Mouse (Mus musculus) forebrain, embryonic 13.5 days (tissue): Measurements from ENCODE around the gene 4632433K11Rik. TPM values are rescaled to one million over a fixed set of nuclear protein-coding genes. Genes with fewer than 3 reads are reported as not detected.

Experiments used
- ATAC-seq: fragments of 200-750 bp; cut with Nextera tagmentation; 2 replicates; pipeline ENCODE4 v1.8.0; 2017
- H3K27ac ChIP-seq: fragments of 300-500 bp; sonication (generic); 2 replicates; pipeline ENCODE4 v1.5.1; 2015; ENCODE audit warnings: inconsistent platforms, mild to moderate bottlenecking, moderate library complexity
- H3K27me3 ChIP-seq: fragments of 300-500 bp; sonication (generic); 2 replicates; pipeline ENCODE4 v1.6.1; 2015; ENCODE audit warnings: mild to moderate bottlenecking, inconsistent platforms
- H3K36me3 ChIP-seq: fragments of 300-500 bp; sonication (generic); 2 replicates; pipeline ENCODE4 v1.6.1; 2015; ENCODE audit warnings: mild to moderate bottlenecking, inconsistent platforms; ENCODE audit not compliant: poor library complexity, severe bottlenecking
- H3K4me1 ChIP-seq: fragments of 300-500 bp; sonication (generic); 2 replicates; pipeline ENCODE4 v1.6.1; 2015; ENCODE audit warnings: inconsistent platforms
- H3K4me2 ChIP-seq: fragments of 300-500 bp; sonication (generic); 2 replicates; pipeline ENCODE4 v1.6.1; 2015; ENCODE audit warnings: inconsistent platforms, mild to moderate bottlenecking, moderate library complexity
- H3K4me3 ChIP-seq: fragments of 300-500 bp; sonication (generic); 2 replicates; pipeline ENCODE4 v1.5.1; 2015; ENCODE audit warnings: mild to moderate bottlenecking, inconsistent platforms
- H3K9ac ChIP-seq: fragments of 300-500 bp; sonication (generic); 2 replicates; pipeline ENCODE4 v1.6.1; 2015; ENCODE audit warnings: mild to moderate bottlenecking, inconsistent platforms
- H3K9me3 ChIP-seq: fragments of 300-500 bp; sonication (generic); replicated peaks from 2 replicates; pipeline ENCODE4 v1.6.1; 2016; ENCODE audit warnings: inconsistent platforms
- WGBS: fragments of 180-500 bp; shearing (Covaris S2); methylation state at CpG from one replicate; pipeline ENCODE4 v1.1.7; 2015; 5-methylcytosine and 5-hydroxymethylcytosine counted together
- polyA plus RNA-seq: library from polyadenylated mRNA; unstranded; fragments of >200 nt; fragmentation: Nextera tagmentation; extraction: Ambion mirVana; gene quantifications from 2 replicates; pipeline ENCODE4 v1.2.1, GENCODE M21; 2015

The 4632433K11Rik gene
- polyA plus RNA-seq, 1 experiment from 2014 or later, result not detected

DNA sequence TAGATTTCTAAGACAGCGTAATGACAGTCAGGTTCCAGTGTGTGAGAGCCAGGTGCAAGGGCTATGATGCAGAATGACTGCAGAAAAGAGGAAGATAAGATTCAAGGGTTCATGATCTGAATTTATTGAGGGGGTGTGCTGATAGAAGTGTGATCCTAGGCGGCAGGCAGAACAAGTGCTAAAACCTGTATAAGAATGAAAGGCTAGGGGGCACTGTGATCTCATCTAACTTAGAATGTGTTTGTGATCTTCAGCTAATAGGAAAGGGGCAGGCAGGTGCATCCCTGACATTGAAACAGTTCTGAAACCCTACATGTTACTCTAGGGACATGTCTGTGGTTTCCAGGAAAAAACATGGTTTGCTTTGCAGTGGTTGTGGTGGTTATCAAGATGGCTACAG is 12.2 kb downstream of the 4632433K11Rik start:
- H3K9me3 ChIP-seq, result no peaks in the 10 kb centered on the region
- WGBS, result 74% methylated on average over 2 of the region's 2 CpGs
- peaks cover 3% of the 10 kb centered on the region; the same call in 1 of the 2 replicates for H3K36me3 ChIP-seq
- H3K27me3 ChIP-seq, result no peaks in the 10 kb centered on the region
- no peak overlapping the region for H3K27ac ChIP-seq
- no peak overlapping the region for H3K9ac ChIP-seq
- no peak overlapping the region for H3K4me2 ChIP-seq
- ATAC-seq, result no peak
- peaks cover 8% of the 10 kb centered on the region for H3K4me1 ChIP-seq
- H3K4me3 ChIP-seq, result no peak overlapping the region

DNA sequence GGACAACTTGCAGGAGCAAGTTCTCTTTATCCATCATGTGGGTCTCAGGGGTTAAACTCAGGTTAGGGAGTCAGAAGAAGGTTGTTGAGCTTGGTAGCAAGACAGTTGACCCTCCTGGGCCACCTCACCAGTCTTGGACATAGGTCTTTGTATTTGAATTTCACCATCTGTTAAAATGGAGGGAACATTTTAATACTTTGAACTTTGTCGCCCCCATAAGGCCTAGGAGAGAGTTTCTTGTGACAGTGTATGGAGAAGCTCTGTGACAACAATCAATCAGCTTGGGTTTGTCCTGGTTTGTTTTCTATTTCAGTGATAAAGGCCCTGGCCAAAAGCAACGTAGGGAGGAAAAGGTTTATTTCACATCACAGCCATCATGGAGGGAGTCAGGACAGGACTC is 13.4 kb downstream of the 4632433K11Rik start:
- no peak overlapping the region for H3K9ac ChIP-seq
- H3K27me3 ChIP-seq, result peaks cover 4% of the 10 kb centered on the region; the same call in 1 of the 2 replicates
- H3K4me3 ChIP-seq, result no peak overlapping the region
- H3K36me3 ChIP-seq, result no peaks in the 10 kb centered on the region
- H3K4me2 ChIP-seq, result no peak overlapping the region
- WGBS, result 40% methylated on average over 2 of the region's 2 CpGs
- H3K27ac ChIP-seq, result no peak overlapping the region
- no peak for ATAC-seq
- no peaks in the 10 kb centered on the region for H3K9me3 ChIP-seq
- H3K4me1 ChIP-seq, result peaks cover 14% of the 10 kb centered on the region

DNA sequence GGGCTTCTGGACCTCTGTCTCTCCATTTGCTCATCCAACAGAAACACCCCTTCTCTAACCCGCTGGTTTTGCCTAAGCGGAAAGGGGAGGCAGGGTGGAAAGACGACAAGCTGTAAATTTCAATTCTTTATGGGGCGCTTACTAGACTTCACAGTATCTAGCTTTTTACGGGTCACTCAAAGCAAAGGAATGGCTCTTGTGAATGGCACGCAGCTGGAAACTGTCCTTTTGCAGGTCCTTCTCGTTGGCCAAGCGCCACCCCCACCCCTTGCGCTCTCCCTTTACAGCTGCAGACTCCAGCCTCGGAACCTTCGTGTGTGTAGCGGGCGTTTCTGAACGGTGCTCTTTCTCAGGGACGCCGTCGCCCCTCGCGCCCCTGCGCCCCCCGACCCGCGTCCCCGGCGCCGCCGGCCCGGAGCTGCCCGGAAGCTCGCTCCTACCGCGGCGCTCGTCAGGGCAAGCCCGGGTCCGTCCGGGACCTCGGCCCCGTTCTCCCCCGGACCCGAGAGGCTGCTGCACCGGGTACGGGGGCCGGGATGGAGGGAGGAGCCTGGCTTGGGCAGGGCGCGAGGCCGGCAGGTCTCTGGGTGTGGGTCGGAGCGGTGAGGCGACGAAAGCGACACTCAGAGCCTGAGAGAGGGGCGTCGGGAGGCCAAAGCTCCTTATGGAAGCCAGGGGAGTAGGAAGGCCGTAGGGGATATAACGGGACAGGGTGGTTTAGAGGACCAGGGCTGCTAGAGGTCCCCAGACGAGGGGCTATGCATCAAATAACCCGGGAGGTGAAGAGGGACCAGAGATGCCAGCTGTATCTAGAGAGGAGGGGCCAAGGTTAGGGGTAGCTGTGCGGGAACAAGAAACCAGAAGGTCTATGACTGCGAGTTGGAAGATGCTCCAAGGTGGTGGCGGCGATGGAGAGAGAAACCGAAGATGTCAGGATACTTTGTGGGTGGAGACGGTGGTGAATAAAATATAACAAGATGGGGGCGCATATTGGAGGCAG is 17.6 kb downstream of the 4632433K11Rik start, which contains the start of gene Zfp580:
Gene Zfp580, plus strand, starts transcription at position 346 of the 1,000 bp plus-strand sequence.
- peak within 1 kb of the TSS; percentile 82 for H3K4me3 ChIP-seq
- peak; percentile 84 for ATAC-seq
- H3K9me3 ChIP-seq, result no peaks in the 10 kb centered on the region
- WGBS, result under 1% methylated on average over 64 of the region's 65 CpGs
- no peaks in the 10 kb centered on the region for H3K36me3 ChIP-seq
- H3K4me2 ChIP-seq, result peak within 1 kb of the TSS; percentile 90
- peaks cover 40% of the 10 kb centered on the region for H3K4me1 ChIP-seq
- H3K27ac ChIP-seq, result peak within 1 kb of the TSS; percentile 77
- peaks cover 46% of the 10 kb centered on the region for H3K27me3 ChIP-seq
- peak within 1 kb of the TSS; percentile 85 for H3K9ac ChIP-seq

DNA sequence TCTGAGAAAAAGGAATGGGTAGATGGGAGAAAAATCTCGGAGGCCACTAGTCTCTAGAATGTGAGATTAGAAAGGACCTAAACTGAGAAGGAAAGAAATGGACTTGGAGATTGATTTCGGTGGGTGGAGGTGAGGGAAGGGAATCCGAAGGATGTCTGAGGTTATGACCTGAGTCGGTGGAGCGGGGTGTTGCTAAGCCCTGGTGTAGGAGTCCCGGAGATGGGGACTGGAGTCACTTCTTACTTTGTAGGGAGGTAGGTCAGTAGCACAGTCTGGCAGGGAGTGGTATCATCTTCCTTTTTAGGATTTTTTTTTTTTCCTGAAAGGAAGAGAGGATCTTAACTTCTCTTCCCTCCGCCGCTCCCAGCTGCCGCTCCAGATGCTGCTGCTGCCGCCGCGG is 18.5 kb downstream of the 4632433K11Rik start:
- Histone ChIP-seq H3K4me2 (peak overlapping the region; percentile 90), H3K9ac (peak overlapping the region; percentile 85), H3K4me3 (peak overlapping the region; percentile 82), H3K27me3 (peaks cover 56% of the 10 kb centered on the region), H3K9me3 (no peaks in the 10 kb centered on the region), H3K4me1 (peaks cover 49% of the 10 kb centered on the region), H3K27ac (peak overlapping the region; percentile 77; the same call in 1 of the 2 replicates), H3K36me3 (no peaks in the 10 kb centered on the region)
- 3% methylated on average over 7 of the region's 12 CpGs for WGBS
- ATAC-seq, result no peak

DNA sequence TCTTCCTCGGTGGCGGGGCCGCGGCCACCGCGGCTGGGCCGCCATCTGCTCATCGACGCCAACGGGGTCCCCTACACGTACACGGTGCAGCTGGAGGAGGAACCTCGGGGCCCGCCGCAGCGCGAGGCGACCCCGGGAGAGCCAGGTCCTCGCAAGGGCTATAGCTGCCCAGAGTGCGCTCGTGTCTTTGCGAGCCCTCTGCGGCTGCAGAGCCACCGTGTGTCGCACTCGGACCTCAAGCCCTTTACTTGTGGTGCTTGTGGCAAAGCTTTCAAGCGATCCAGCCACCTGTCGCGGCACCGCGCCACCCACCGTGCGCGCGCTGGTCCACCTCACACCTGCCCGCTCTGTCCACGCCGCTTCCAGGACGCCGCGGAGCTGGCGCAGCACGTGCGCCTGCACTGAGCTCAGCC is 19.0 kb downstream of the 4632433K11Rik start:
- peak overlapping the region; percentile 82 for H3K4me3 ChIP-seq
- H3K4me2 ChIP-seq, result peak overlapping the region; percentile 90
- H3K4me1 ChIP-seq, result peaks cover 54% of the 10 kb centered on the region
- no peaks in the 10 kb centered on the region for H3K9me3 ChIP-seq
- no peaks in the 10 kb centered on the region for H3K36me3 ChIP-seq
- peak overlapping the region; percentile 85 for H3K9ac ChIP-seq
- WGBS, result 4% methylated on average over 45 of the region's 45 CpGs
- ATAC-seq, result no peak
- H3K27ac ChIP-seq, result no peak overlapping the region
- peaks cover 61% of the 10 kb centered on the region for H3K27me3 ChIP-seq

DNA sequence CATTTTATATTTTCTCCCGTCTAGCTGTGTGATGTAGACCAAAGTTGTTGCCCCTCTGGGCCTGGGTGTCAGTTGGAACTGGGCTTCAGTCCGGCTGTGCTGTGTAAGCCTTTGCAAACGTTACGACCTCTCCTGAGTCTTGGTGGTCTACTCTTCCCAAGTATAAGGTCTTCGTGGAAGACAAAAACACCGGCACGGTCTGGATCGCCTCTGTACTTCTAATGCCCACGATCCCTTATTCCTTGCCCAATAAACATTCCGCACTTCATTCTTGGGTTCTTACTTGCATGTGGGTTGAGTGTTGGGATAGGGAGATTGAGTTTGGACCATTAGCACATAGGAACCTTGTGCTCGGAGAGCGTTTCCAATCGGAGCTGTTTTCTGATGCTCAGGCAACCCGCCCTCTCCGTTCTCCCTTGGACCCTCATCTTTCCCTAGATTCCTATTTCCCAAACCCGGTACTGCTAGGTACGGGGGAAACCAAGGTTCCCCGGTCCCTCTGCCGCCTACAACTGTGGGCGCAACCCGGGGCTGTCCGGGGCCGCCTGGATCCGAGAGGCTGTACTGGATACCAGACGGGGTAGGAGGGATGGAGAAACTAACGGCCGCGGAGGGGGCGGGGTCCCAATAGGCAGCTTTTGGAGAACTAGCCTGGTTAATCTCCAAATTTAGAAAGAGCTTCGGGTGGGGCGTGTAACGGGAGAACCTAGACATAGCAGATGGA is 19.7 kb downstream of the 4632433K11Rik start:
- H3K27me3 ChIP-seq, result peaks cover 67% of the 10 kb centered on the region
- H3K4me3 ChIP-seq, result peak overlapping the region; percentile 82
- ATAC-seq, result no peak
- H3K27ac ChIP-seq, result no peak overlapping the region
- peak overlapping the region; percentile 90 for H3K4me2 ChIP-seq
- H3K9me3 ChIP-seq, result no peaks in the 10 kb centered on the region
- peaks cover 54% of the 10 kb centered on the region for H3K4me1 ChIP-seq
- H3K36me3 ChIP-seq, result no peaks in the 10 kb centered on the region
- WGBS, result 7% methylated on average over 32 of the region's 32 CpGs
- H3K9ac ChIP-seq, result peak overlapping the region; percentile 85

DNA sequence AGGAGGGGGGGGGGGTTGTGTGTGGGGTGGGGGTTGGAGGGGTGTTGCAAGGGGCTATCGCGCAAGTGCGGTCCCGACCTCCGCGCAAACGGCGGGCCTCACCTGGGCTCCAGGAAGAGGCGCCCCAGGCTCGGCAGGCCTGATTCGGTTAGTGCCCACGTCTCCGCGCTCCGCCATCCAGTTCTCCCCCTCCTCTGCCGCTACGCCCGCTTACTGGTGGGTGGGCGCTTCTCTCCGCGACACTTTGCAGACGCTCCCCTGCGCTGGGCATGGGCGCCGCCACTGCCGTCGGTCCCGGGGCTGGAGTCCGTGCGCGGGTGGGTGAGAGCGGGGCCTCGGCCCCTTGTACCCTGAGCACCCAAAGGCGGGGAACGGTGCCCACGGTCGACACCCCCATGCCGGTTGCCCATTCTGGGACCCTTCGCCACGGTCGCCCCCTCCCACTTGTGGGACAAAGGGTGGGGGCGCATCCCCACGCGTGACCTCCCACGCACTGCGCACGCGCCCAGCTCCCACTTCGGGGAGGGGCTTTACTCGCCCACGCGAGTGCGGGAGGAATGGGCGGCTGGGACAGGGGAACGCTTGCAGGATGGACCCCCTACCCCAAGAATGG is 22.8 kb downstream of the 4632433K11Rik start:
- WGBS, result 1% methylated on average over 55 of the region's 55 CpGs
- H3K9me3 ChIP-seq, result no peaks in the 10 kb centered on the region
- H3K36me3 ChIP-seq, result no peaks in the 10 kb centered on the region
- peak overlapping the region; percentile 74 for H3K9ac ChIP-seq
- H3K27me3 ChIP-seq, result peaks cover 72% of the 10 kb centered on the region
- no peak overlapping the region for H3K27ac ChIP-seq
- H3K4me1 ChIP-seq, result peaks cover 62% of the 10 kb centered on the region
- peak overlapping the region; percentile 51 for H3K4me3 ChIP-seq
- peak overlapping the region; percentile 71 for H3K4me2 ChIP-seq
- ATAC-seq, result no peak

DNA sequence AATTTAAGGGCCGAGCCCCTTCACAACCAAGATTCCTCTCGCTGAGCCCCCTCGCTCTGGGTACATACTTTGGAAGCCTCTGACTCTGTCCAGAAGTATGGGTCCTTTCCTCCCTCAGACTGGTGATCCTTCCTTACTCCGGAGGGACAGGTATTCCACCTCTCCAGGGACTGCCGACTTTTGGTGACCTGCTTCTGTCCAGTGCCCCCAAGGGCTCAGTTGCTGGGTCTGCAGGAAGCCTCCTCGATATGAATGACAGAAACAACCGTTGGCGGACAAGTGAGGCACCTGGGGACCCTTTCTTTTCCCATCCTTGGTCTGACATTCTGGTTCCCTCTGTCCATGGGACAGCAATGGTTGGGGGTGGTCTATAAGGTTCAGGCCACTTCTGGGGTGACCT is 23.5 kb downstream of the 4632433K11Rik start:
- 40% methylated on average over 8 of the region's 8 CpGs for WGBS
- no peak for ATAC-seq
- H3K9ac ChIP-seq, result peak overlapping the region; percentile 74
- H3K4me1 ChIP-seq, result peaks cover 56% of the 10 kb centered on the region
- H3K36me3 ChIP-seq, result no peaks in the 10 kb centered on the region
- peak overlapping the region; percentile 51 for H3K4me3 ChIP-seq
- H3K9me3 ChIP-seq, result no peaks in the 10 kb centered on the region
- no peak overlapping the region for H3K27ac ChIP-seq
- peak overlapping the region; percentile 71 for H3K4me2 ChIP-seq
- H3K27me3 ChIP-seq, result peaks cover 67% of the 10 kb centered on the region

DNA sequence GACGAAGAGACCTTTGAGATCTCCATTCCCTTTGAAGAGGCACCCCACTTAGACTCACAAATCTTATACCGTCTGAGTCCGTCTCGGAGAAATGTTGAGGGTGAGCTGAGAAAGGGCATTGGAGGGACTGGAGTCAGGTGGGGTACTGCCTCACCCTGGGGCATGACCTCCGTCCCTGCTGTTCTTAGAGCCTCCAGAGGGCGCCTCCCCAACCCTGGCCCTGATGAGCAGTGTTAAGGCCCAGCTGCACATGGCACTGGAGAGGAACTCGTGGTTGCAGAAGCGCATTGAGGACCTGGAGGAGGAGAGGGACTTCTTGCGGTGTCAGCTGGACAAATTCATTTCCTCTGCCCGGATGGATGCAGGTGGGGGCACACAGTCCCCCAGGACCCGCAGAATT is 23.9 kb downstream of the 4632433K11Rik start:
- Histone ChIP-seq H3K9ac (no peak overlapping the region), H3K36me3 (no peaks in the 10 kb centered on the region), H3K4me2 (peak overlapping the region; percentile 71), H3K9me3 (no peaks in the 10 kb centered on the region), H3K27ac (no peak overlapping the region), H3K4me3 (peak overlapping the region; percentile 51), H3K27me3 (peaks cover 63% of the 10 kb centered on the region), H3K4me1 (peaks cover 52% of the 10 kb centered on the region)
- no peak for ATAC-seq
- 29% methylated on average over 11 of the region's 11 CpGs for WGBS

DNA sequence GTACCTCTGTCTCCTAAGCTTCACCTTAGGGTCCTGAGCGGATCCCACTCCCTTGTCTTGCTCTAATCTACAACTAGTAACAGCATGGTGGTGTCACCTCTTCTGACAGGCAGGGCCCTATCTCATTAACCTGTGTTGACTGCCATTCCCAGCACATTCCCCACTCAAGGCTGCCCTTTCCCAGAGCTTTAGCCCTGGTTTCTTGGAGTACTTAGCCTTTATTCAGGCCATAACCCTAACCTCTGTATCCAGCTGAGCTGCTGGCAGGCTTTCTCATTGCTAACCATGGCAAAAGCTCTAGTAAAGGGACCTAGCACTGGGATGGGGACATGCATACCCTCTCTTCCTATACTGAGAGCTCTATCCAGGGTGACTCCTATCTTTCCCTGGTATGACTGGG is 24.7 kb downstream of the 4632433K11Rik start:
- 96% methylated on average over 1 of the region's 1 CpGs for WGBS
- Histone ChIP-seq H3K36me3 (no peaks in the 10 kb centered on the region), H3K4me2 (no peak overlapping the region), H3K4me3 (no peak overlapping the region), H3K9ac (no peak overlapping the region), H3K27ac (no peak overlapping the region), H3K9me3 (no peaks in the 10 kb centered on the region), H3K27me3 (peaks cover 54% of the 10 kb centered on the region), H3K4me1 (peaks cover 49% of the 10 kb centered on the region)
- ATAC-seq, result no peak

DNA sequence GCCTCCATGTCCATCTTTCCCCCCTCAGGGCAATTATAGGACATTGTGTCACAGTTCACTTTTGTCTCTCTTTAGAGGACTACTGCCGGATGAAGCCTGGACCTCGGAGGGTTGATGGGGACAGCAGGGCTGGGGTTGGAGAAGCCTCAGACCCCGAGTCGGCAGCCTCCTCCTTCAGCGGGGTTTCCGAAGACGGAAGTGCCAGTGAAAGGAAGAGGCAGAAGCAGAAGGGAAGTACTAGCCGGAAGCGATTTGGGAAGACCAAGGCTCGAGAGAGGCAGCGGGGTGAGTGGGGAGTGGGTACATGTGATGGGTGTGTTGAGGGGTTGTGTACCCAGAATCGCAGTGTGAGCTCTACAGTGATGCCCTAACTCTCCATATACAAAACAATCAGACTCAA is 25.5 kb downstream of the 4632433K11Rik start:
- no peak for ATAC-seq
- Histone ChIP-seq H3K4me2 (no peak overlapping the region), H3K36me3 (no peaks in the 10 kb centered on the region), H3K9me3 (no peaks in the 10 kb centered on the region), H3K4me1 (peaks cover 49% of the 10 kb centered on the region), H3K4me3 (0 out of 2 replicates have a peak overlapping the region, but pooled peaks have one; percentile 2), H3K9ac (no peak overlapping the region), H3K27me3 (peaks cover 46% of the 10 kb centered on the region), H3K27ac (peak overlapping the region; percentile 99)
- WGBS, result 88% methylated on average over 12 of the region's 12 CpGs
